Mouse (Mus musculus) C2C12 (cell line): ENCODE results near the gene Cep295.

Experiments
- CEBPB ChIP-seq: IDR thresholded peaks from one replicate; pipeline ENCODE4 v1.6.1; 2011; ENCODE audit warnings: low read depth, mild to moderate bottlenecking, control low read depth, moderate library complexity
- CTCF ChIP-seq: IDR thresholded peaks from one replicate; pipeline ENCODE4 v1.5.1; 2011; ENCODE audit not compliant: control insufficient read depth, insufficient read depth, insufficient read length
- FOSL1 ChIP-seq: IDR thresholded peaks from one replicate; pipeline ENCODE4 v1.8.0; 2011; ENCODE audit warnings: mild to moderate bottlenecking, low read length; ENCODE audit not compliant: poor library complexity, insufficient read depth, severe bottlenecking
- MAX ChIP-seq: IDR thresholded peaks from one replicate; pipeline ENCODE4 v1.6.1; 2011; ENCODE audit warnings: mild to moderate bottlenecking, control low read depth
- USF1 ChIP-seq: IDR thresholded peaks from one replicate; pipeline ENCODE4 v1.6.1; 2011; ENCODE audit warnings: low read depth, mild to moderate bottlenecking, control low read depth, moderate library complexity

DNA sequence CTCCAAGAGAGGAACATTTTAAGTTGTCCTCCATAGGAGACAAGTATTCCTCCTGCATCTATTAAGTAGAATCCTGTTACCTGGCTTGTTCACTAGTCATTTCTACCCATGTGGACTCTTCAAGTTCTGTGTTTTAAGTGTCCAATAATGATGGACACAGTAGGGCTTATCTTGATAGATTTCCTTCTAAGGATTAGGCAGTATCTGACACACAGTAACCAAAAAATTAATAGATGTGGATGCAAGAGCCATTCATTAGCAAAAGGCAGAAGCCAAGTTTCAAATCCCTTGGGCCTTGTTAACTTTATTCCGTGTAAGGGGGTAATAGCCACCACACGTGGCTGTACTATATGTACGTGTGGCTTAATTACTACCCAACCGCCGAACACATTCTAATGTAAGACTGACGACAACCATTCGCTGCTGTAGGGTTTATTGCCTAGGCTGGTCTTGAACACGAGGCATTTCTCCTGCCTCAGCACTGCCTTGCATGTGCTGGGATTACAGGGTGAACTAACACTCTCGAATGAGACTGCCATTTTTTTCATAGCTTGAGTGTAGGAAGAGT, 588 bp downstream of the Cep295 start:
- TF ChIP-seq CTCF, result no peak
- TF ChIP-seq MAX, result no peak
- no peak for TF ChIP-seq USF1
- no peak for TF ChIP-seq FOSL1
- TF ChIP-seq CEBPB, result no peak
